Mouse (Mus musculus): ENCODE measurements around the gene Sh3pxd2b.

Sh3pxd2b gene

DNA sequence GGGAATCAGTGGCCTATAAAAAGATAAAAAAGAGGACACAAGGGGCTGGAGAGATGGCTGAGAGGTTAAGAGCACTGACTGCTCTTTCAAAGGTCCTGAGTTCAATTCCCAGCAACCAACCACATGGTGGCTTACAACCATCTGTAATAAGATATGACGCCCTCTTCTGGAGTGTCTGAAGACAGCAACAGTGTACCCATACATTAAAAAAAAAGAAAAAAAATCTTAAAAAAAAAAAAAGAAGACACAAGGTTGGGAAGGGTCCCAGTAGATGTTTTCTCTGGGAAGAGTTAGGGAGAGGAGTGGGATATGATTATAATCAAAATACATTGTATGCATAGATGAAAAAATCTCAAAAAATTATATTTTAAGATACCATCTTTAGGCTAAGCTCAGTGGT is 97.5 kb downstream of the Sh3pxd2b start:
- DNase-seq: no peak

DNA sequence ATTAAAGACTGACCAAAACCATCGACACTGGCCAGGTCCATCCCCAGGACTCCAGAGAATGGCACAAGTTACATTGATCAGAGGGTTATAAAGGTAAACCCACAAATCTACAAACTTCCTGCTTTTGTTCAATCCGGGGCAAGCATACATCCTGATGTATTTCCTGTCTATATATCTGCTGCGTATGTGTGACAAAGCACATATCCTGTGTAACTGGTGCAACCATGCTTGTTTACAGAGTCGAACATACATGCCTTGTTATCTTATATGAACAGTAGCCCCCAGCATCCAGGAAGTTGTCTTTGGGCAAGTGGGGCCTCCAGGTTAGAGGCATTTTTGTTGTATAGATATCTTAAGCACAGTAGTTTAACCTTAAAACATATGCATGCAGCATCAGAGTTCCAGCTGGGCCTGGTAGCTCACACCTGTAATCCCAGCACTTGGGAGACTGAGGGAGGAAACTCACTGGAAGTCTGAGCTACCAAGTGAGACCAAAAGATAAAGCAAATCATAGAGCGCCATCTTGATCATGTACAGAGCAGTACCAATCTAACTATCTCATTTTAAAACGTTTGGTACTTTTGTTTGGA is 98.1 kb downstream of the Sh3pxd2b start:
- no peak for DNase-seq

DNA sequence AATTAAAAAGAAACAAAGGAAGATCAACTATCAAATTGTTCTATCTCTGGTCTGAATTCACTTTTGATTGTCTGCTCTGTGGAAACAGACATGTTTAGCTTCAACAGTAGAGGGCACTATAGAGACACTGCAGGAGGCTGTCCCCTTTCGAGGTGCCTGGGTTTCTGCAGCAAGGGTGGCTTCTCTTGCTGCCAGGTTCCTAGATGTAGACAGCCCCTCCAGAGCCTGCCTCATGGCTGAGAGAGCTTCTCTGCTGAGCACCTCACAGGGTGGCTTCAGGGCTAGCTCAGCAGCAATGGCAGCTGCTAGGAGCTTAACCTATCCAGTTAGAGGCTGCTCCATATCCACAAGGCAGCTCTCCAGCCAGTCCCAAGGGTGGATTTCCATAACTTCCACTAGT is 102.6 kb downstream of the Sh3pxd2b start:
- peak; percentile 19 for DNase-seq

DNA sequence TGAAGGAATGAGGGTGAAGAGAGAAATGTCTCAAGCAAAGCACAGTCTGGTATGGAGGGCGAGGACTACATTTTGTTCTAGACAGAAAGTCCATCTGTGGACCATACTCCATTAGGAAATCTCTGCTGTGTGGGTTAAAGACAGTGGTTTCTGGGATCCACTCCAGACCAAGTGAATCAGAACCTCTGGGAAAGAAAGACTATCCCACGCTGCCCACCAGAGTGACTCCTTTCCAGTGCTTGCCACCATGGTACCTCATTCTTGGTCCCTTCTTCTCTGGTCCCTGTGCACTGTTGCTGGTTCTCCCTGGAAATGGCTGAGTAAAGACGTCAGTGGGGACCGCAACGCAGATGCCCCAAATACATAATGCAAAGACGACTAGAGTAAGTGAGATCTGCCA is 103.7 kb downstream of the Sh3pxd2b start:
- DNase-seq: no peak

DNA sequence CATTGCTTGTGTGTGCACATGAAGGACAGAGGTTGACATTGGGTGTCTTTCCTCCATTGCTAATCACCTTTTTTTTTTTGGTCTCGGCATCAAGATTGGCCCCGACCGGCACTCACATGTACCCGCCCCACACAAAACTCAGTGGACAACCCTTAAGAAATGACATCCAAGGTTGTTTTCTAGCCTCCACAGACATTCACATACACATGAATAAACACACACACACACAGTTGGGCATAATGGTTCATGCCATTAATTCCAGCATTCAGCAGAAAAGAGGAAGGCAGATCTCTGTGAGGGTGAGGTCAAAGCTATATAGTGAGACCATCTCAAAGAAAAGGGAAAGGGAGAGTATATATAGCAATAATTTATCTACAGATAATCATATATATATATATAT is 105.1 kb downstream of the Sh3pxd2b start:
- DNase-seq: no peak

DNA sequence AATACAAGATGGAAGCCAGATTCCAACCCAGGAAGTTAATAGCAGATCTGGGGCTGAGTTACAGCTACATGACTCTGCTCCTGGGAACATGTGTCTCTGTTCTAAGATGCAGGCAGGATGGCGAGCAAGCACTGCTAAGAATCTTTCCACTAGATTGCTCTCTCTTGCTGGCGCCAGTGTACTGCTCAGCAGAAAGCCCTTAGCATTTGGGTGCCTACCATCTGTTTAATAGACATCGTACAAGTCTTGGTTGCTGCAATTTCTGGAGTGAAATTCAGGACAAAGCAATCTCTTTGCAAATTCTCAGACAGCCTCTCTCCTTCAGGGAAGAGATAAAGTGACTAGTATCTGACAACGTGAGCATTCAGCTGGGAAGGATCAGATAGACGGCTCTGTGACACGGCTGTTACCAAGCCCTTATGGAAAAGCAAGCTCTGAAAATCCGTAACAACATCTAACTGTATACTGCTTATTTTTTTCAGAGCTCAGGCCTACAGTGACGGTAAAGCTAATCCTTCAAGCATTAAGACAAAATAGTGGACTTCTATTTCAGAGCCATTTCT is 105.8 kb downstream of the Sh3pxd2b start:
- DNase-seq: no peak

DNA sequence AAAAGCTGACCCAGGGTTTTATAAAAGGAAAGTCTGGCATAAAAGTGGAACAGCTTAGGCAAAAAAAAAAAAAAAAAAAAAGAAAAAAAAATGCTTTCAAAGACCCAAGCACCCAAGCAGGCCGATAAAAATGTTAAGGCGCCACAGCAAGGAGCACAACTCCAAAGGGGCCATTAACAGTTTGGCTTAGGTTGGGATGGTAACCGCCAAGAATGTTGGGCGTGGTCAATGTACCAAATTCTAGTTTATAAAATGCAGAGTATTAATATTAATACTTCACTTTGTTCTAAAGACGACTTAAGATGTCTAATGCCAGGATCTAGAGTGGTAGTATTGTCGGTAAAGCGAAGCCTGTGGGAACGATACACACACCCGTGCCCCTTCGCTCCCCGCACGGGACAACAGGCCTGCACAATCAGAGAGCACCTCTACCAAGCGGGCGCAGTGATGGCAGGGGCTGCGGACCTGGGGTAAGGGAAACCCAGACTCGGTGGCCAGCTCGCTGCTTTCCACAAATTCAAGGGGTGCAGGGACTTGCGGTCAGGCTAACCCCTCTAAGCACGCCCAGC is 106.7 kb downstream of the Sh3pxd2b start:
- no peak for DNase-seq

DNA sequence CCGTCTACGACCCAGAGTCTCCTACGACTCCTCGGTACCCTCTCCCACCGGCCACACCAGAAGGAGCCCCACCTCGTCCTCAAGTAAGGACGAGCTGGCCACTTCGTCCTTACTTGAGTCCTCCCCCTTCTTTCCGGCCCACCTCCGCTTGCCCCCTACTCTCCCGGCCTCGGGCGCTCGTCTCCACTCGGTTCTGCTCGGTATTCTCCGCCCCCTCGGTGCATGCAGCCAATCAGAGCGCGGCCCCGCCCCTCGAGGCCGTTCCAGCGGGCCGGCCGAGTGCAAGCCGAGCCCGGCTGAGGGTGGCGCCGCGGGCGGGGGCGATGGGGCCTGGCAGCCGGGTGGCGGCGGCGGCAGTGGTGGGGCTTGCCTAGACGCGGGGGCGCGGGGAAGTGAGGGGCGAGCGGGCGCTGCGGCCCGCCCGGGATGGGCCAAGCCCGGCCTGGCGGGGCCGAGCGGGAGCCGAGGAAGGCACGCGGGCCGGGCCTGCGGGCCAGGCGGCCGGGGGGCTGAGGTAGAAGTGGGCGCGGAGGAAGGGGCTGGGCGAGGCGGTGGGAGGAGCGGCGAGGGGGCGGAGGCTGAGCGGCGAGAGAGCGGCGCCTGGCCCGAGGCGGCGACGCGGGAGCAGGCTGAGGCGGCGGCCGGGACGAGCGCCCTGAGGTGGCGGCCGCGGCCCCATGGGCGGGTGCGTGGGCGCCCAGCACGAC is 107.3 kb downstream of the Sh3pxd2b start, which contains the start of gene Ubtd2:
Ubtd2 (plus strand) TSS at position 571 of the 707 bp plus-strand sequence.
- peak; percentile 98 for DNase-seq

DNA sequence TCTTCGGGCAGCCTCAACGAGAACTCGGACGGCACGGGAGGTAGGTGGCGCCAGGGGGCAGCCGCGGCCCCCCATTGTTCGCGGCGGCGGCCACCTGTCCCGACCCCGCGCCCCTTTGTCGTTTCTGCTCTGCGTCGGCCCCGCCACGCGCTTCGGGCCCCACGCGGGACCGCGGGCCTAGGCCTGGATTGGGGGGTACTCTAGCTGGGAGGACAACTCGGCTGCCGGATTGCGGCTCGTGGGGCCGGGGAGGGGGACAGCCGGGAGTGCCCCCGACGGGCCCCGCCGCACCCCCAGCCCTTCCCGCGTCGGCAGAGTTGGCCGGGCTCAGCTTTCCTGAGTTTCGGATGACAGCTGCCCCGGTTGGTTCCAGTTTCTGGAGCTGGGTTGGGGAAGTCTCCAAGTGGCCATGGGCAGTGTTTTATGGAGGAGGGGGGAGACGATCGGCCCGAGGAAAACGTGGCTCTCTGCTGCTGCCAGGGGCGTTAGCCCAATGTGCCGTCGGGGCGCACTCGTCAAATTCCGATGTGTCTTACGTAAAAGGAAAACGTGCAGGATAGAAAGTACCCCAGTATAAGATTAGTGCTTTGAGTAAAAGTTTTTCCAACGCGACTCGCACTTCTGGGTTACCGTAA is 108.0 kb downstream of the Sh3pxd2b start:
- DNase-seq: peak; percentile 30

DNA sequence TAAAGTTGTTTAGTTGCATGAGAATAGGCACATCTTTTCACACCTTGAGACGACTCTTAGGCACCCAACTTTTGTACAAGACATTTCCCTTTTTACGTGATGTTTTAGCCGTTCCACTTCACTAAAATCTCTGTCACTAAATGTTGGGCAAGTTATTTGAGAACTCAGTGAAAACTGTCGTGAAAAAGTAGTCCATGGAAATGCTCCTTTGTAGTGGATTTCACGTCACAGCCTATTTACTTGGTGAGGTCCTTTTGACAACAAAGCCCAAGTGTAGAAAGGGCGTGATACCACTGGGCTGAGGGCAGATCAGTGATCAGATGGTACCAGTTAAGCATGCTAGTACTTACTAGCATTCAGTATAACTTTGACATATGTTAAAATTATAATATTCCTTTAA is 108.7 kb downstream of the Sh3pxd2b start:
- DNase-seq: no peak

DNA sequence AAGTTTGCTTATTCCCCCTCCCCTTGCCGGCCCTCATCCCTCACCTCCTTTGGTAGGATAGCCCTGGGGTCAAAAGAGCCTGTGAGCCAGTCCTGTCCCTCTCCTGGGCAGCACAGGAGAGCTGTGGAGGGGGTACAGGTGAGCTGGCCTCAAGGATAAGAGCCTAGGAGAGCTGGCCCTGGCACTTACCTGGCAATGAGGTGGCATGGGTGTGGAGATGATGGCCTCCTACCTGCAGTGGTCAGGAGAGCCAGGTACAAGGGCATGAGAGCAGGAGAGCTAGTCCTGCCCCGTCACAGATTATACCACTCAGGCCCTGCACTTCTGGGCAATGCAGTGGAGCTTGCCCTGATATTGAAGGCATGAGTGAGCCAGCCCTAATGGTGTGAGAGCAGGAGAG is 116.7 kb downstream of the Sh3pxd2b start:
- DNase-seq: no peak

DNA sequence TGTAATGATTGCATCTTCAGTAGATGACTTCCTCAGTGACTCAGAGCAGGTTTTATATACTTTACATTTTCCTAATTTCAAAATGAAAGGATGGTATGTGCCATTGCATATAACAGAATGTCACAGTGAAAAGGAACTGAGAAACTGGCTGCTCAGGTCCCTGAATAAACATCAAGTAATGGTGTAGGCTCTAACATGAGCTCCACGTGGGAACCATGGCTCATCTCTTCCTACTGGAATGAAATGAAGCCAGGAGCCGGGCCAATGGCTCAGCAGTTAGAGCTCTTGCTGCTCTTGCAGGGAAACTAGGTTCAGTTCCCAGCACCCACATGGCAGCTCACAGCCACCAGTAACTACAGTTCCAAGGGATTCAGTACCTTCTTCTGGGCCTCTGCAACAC is 124.3 kb downstream of the Sh3pxd2b start:
- no peak for DNase-seq

DNA sequence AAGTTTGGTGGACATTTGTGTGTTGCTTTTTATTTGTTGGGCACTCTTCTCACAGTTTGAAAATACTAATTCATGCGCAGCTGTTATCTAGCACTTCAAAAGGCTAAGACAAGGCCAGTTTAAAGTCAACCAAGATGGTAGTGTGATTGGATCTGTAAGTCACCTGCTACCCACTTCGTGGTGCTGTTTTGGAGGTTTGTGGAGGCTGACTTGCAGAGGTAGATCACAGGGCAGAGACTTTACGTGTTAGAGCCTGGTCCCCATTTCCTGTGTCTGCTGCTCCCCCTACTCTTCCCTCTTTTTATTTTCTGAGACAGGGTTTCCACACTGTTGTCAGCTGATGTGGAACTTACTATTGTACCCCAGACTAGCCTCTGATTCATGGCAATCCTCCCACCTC is 127.1 kb downstream of the Sh3pxd2b start:
- DNase-seq: no peak

DNA sequence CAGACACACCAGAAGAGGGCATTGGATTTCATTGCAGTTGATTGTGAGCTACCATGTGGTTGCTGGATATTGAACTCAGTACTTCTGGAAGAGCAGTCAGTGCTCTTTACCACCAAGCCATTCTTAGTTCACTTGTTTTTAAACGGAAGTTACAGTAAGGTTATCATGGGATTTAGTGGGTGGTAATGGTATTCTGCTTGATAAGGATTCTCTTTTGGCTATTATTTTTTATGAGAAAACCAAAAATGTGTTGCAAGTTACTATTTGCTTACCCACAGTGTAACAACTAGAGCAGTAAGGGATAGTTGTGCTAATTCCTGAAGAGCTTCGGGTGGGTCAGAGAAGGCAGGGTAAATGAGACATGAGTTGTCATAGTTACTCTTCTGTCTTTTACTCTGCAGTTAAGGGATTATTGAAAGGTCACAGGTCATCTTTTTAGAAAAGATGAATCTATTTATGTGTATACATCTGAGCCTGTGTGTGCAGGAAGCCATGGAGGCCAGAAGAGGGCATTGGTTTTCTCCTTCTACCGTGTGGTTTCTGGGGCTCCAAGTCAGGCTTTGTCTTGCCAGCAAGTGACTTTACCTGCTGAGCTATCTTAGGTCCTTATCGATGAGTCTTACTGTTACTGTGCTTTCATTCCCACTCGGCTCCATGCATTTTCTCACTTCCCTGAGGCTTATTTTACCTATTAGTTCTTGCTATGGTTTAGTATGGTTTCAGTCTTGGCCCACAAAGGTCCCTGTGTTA is 128.0 kb downstream of the Sh3pxd2b start:
- DNase-seq: no peak
